Mouse (Mus musculus): ENCODE measurements around the gene B3gnt2.

B3gnt2 gene

DNA sequence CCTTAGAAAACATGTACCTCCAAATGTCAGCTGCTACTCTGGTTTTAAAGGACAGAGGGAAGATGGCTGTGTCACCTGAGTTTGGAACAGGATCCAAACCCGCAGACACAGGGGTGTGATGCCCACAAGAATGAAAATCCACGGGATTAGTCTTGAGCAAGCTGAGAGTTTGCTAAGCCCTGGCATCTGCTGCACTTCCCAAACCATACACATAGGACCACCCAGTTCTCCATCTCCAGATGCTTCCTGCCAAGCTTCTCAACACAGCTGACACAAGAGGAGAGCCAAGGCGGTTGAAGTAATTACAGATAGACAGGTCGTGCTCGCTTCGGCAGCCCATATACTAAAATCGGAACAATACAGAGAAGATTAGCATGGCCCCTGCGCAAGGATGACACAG is 7.8 kb upstream of the B3gnt2 start:
- DNase-seq: no peak

- DNase-seq: no peak
These were observed 6.9 kb upstream of the B3gnt2 start for GRCm38 (mm10) chr11:22867691-22868090.

- DNase-seq: no peak
These were observed 5.0 kb upstream of the B3gnt2 start for GRCm38 (mm10) chr11:22865635-22866246.

- no peak for DNase-seq
These were observed 3.7 kb upstream of the B3gnt2 start for GRCm38 (mm10) chr11:22864305-22865060.

GRCm38 (mm10) chr11:22863581-22863980 is 2.8 kb upstream of the B3gnt2 start:
- no peak for DNase-seq

DNA sequence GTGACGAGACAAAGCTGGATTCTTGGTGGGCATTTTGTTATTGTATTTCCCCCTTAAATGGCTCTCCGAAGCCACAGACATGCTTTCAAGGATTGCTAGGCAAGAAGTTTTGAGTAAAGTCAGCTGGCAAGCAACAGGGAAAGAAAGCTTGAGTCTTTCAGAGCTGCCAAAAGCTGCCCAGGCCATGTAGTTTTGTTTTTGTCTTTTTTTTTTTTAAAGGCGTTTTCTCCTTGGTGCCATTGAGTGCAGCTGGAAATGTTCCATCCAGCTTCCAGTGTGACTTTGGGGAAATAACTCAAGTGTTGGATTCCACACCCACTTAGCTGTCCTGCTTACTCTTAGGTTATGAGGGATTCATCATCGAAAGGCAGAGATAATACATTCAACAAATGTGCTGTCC is 554 bp upstream of the B3gnt2 start:
- no peak for DNase-seq

- peak; percentile 96 for DNase-seq
These were observed 977 bp downstream of the B3gnt2 start for GRCm38 (mm10) chr11:22859633-22860334.

DNA sequence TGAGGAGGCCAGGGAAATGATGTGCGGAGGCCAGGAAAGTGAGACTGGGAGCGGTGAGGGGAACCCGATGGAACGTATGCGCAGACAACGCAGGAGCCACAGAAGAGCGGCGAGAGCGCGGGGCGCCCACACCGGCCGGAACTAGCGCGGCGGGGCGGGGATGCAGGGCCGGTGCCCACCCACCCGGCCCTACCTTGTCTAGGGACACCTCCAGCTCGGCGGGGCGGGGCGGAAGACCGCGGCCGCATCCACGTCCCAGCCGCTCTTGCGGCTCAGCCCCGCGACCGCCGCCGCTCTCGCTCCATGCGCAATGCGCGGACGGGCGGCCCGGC is 1.5 kb downstream of the B3gnt2 start:
- DNase-seq: no peak

DNA sequence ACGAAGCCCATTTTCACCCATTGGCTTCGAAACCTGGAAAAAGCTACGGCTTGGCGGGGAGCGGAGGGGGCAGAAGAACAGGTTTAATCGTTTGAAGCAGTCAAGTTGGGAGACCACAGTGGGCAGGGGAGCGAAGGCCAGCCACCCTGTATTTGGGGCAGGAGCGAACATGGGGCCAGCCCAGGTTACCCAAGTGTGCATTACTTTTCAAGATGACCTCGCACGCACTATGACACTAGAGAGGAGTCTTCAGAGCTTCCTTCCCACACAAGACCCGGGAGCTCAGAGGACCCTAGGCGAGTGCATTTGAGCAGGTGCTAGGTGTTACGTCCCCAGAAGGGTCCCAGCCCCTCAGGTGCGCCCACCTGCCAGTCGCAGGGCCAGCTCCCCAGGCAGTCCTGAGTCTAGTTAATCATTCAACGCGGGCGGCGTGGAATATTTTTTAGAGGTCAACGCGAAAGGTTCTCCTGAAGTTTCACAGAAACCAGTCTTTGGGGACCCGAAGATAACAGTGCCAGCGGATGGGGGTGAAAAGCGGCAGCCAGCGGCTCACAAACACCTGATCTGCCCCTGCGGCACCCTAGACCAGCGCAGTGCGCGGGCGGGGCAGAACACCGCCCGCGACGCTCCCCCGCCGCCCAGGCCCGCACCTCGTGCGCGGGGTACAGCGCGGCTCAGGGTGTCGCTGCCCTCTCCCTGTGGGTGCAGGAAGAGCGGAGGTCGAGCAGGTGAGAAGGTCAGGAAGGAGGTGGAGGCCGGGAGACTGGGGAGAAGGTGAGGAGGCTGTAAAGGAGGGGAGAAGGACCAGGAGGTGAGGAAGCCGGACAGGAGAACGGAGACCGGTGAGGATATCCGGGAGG is 2.1 kb downstream of the B3gnt2 start:
- peak; percentile 69 for DNase-seq

DNA sequence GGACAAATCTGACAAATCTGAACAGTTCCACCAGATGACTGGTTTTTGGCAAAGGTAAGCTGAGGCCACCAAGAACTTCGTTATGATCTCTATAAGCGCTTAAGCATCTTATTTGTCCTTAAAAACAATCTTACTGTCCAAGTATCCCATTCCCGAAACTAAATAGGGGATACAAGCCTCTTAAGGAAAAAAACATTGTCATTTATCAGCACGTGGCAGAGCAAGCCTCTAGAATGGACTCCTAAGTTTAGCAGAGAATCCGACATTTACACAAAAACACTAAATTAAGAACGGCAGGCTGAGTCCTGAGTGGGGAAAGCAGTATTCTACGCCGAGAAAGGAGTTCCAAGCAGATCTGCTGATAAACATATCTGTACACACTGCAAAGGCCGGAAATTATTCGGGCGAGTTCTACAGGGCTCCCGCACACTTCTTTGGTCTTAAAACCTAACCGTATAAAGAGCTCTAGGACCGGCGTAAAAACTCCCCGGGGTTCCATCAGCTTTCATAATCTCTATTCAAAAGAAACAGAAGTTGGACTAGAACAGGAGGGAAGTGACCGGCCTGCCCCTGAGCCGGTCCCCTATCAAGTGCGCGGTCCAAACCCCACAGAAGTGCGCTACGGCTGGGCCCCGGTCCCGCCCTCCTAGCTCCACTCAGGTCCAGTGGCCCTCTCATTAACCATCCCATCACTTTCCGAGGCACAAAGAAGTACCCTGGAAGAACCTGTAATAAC is 2.9 kb downstream of the B3gnt2 start:
- DNase-seq: peak; percentile 58

DNA sequence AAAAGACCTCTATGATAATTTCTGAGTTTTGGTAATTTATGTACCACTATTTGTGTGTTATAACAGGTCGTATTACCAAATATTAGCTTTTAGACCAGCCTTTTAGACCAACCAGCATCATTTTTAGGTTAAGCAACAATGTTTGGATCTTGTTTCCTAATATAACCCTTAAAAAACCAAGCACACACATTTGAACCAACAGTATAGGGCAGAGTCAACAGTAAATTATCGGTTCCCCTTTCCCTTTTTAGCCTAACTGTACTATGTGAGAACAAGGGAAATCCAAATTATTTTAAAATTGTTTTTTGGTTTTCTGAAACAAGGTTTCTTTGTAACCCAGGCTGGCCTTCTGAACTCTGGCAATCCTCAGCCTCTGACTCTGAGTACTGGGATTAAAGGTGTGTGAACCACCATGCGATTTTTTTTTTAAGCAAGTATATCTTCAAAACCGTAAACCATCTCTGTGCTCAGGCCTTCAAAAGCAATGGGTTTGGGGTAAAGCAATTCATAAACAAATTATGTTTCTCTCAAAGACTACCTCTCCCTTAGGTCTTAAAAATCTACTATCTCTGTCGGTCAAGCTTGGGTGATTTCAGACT is 3.6 kb downstream of the B3gnt2 start:
- DNase-seq: no peak

DNA sequence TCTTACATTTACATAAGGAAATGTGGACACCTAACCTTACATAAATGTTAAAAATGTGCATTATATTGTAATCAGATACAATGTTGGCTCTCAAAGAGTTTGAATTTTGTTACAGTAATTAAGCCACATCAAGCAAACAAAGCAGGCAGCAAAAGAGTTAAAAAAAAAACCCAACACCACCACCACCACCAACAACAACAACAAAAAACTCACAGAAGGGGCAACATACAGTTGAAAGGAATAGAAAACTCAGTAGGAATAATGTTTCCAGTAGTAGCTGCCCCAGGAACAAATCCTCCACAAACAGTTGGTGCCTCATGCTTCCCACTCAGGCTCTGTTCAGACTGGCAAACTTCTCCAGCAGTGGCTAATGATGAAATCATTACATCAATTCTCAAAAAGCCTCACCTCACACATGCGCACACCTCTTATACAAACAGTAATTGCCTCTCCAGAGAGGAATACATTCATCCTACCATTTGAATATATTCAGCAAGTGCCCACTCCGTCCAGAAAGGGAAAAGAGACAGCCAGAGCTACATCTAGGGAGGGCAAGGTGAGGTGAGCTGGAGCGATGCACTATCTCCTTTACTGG is 4.3 kb downstream of the B3gnt2 start:
- no peak for DNase-seq

DNA sequence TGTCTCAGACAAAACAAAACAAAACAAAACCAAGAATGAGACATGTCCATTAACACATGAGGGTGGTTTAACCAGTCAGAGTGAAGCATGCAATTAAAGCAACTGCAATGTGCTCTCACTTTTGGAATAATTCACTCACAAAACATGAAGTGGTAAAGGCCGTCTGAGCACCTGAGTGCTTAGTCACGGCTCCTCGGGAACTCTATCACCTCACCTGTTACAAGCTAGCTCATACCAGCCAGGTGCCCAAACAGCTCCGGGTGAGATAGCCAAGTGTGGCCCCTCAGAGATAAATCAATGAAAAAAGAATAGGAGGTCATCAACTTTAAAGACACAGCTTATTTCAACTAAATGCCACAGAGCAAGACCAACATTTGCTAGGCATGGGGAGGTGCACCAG is 6.2 kb downstream of the B3gnt2 start:
- DNase-seq: no peak

- no peak for DNase-seq
These were observed 7.1 kb downstream of the B3gnt2 start for GRCm38 (mm10) chr11:22853477-22854157.

DNA sequence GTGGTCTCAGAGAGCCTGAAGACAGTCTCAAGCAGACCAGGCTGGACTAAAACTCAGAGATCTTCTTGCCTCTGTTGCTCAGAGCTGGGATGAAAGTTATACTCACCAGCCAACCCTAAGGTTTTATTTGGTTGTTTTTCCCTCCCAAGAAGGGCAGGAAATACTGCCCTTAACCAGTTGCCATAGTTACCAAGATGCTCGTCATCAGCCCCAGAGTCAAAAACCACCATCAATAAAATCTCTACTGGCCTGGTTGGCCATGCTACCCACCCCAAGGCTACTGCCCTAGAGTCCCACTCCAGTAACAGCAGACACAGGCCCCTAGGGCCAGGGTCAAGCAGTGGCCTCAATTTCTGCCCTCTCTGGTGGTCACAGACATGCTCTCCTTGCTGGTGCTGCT is 8.3 kb downstream of the B3gnt2 start:
- DNase-seq: no peak

- no peak for DNase-seq
These were observed 9.3 kb downstream of the B3gnt2 start for GRCm38 (mm10) chr11:22851416-22851815.

- peak; percentile 55 for DNase-seq
These were observed 10.7 kb downstream of the B3gnt2 start for GRCm38 (mm10) chr11:22850077-22850476.

- no peak for DNase-seq
These were observed 12.0 kb downstream of the B3gnt2 start for GRCm38 (mm10) chr11:22848649-22849195.

DNA sequence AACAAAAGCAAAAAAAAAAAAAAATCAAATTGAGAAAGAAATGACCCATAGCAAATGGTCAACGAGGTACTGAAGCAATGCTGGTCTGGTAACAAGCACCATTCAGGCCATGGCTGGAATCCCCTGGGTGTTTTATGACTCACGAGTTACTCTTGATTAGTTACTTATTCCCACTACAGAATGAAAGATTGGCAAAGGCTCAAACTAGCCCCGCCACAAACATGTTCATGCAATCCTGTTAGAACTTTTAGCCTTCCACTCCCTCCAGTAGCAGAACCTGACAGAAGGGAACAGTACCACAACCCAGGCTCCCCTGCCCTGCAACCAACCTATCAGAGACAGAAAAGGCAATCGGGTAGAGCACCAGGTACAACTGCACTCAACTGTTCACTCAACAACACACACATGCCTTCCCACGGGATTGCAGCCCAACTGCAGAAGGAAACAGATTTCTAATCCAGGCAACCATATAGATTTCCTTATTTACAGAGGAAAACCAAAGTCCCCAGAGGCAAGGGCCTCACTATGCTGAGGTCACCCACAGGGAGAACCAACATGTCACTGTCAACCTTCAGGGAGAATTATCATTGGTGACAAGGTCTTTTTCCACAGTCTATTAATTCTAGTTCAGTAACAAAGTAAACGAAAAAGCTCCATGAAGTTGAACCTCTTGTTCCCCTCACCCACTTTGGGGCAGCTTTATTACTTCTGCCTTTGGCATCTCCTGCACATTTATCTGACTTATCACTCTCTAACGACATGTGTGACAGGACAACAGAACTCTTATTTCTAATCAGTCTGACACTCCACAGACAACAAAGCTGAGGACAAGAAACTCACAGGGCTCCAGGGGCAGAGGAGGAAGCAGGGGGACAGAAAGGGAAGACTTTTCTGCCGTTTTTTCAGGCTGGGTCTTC is 12.8 kb downstream of the B3gnt2 start:
- peak; percentile 71 for DNase-seq

All from kidney, postnatal 10 days (tissue).